Mouse (Mus musculus): ENCODE measurements around the gene Depdc1a.
"Not testable (repeated sequence)": the region's sequence is repeated elsewhere in the genome, so short reads cannot be mapped to it uniquely, and the experiment has no call there.

Gene Depdc1a

DNA sequence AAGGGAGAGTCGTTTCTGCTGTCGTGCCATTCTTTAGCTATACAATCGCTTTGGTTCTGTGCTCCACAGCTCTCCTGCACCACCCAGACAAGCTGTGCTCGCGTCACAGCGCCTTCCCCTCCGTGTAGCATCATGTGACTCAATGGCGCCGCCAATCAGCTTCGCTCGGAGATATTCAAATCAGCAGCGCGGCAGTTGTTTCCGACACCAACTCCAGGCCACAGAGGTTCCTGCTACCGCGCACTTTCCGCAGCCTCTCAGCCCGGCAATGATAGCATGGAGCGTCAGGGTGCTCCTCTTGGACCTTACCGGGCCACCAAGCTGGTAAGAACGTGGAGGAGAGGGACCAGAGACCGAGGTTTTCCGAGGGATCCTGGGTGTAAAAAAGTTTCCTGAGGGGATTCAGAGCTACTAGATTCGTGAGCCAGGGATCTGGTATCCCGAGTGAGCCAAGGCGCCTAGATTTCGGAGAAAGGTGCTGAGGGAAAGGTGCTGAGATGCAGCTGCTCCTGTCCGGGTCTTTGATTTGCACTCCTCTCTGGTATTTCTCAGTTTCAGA, at the start of gene Depdc1a:
TSS of gene Depdc1a (plus strand) at position 191 of the 559 bp plus-strand sequence.
- peak; percentile 79 to 85 for DNase-seq (ENCODE audit: low spot score in 2 of 2)

DNA sequence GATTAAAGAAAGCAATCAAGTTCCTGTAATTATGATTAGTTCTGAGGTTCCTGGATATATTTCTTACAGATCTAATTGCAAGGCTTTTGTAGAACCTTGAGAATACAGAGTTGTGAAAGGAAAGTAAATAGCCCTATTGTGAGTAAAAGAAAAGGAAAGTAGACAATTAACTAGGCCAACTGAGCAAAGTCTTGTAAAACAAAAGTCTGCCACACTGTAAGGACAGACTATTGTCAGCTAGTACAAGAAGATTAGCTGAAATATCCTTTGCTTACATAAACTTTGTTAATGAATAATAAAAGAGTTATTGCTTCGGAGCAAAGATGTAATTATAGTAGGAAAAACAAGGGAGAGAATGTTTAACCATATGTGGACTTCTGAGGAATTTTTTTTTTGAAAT, 25.2 kb upstream of the Depdc1a start:
- no peak for DNase-seq (ENCODE audit: low spot score in 2 of 2)

- DNase-seq (ENCODE audit: low spot score in 2 of 2), result no peak
These were observed 19.8 kb upstream of the Depdc1a start for GRCm38 (mm10) chr3:159475465-159475864.

DNA sequence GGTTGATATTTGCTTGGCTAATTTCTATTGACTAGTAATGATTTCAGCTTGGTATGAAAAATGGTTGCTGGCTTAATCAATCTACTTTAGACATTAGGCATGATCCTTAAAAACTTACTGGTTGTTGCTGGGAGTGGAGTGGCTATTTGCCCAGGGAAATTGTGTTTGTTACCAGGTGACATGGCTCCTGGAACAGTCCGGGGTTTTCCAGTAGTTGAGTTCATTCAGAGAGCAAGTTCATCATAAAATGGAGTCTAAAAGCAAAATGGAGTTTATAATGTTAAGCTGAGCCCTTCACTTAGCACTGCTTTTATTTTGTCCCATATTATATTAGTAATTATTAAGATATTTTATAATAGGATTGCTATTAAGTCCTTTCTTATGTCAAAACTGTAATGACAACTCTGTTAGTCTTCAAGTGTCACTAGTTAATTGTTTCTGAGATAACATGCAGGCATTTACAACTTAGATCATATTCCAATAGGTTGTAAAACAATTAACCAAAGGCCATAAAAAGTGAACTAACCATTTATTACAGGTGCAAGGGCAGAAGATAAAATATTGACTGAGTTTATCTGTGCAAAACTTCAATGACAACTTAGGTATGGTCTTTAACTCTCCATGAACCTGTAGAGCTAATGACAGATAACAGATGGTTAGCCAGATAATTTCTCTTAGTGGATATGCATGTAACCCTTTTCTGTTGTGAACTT, 17.8 kb upstream of the Depdc1a start:
- DNase-seq (ENCODE audit: low spot score in 2 of 2), result no peak

- not testable (repeated sequence) for DNase-seq (ENCODE audit: low spot score in 2 of 2)
These were observed 524 bp upstream of the Depdc1a start for GRCm38 (mm10) chr3:159494709-159495108.

DNA sequence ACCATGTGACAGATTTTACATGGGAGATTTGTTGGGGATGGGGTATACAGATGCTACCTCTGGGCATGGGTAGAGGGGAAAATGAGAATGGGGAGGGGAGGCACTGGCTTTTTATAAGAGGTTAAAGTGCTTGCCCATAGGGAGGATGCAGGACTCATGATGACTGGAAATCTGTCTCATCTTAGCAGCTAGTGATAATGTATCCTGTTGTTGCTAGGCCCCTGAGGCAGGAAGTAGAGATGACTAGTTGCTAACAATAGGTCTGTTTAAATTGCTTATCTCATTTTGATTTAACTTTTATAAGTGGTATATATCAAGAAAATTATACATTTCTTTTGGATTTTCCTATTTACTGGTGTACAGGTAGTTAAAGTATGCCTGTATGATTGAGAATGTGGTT, 13.7 kb downstream of the Depdc1a start:
- no peak for DNase-seq (ENCODE audit: low spot score in 2 of 2)

- no peak for DNase-seq (ENCODE audit: low spot score in 2 of 2)
These were observed 33.3 kb downstream of the Depdc1a start for GRCm38 (mm10) chr3:159528563-159528962.

- no peak for DNase-seq (ENCODE audit: low spot score in 2 of 2)
These were observed 53.1 kb downstream of the Depdc1a start for GRCm38 (mm10) chr3:159548303-159548702.

GRCm38 (mm10) chr3:159550224-159550623, 55.0 kb downstream of the Depdc1a start:
- DNase-seq (ENCODE audit: low spot score in 2 of 2), result no peak
